Mouse (Mus musculus): ENCODE results near the gene Tspear.

GRCm38 (mm10) chr10:77797677-77798076, 111.3 kb downstream of the Tspear start:
- TF ChIP-seq CTCF (IDR thresholded peaks at IDR 0.05 in 2 of 3, conservative IDR thresholded peaks at IDR 0.05 in 1 of 3; ENCODE audit: control insufficient read depth in 1 of 3, insufficient read depth in 1 of 3, low read depth in 2 of 3, low read length in 3 of 3, poor library complexity in 1 of 3, severe bottlenecking in 1 of 3) = no peak
- no peak for TF ChIP-seq USF2 (IDR thresholded peaks at IDR 0.05; ENCODE audit: borderline replicate concordance in 1 of 2, insufficient read depth in 1 of 2, low read depth in 1 of 2, low read length in 2 of 2)
- TF ChIP-seq GATA1 (IDR thresholded peaks at IDR 0.05; ENCODE audit: low read depth, low read length) = no peak
- TF ChIP-seq MAX (IDR thresholded peaks at IDR 0.05; ENCODE audit: low read length) = no peak
- TF ChIP-seq TBP (IDR thresholded peaks at IDR 0.05; ENCODE audit: low read depth, low read length) = no peak
- no peak for TF ChIP-seq ZNF384 (IDR thresholded peaks at IDR 0.05; ENCODE audit: low read depth, low read length)
